Mouse (Mus musculus) CH12.LX (cell line): ENCODE data around the gene Prkch. TPM values are rescaled to one million over a fixed set of nuclear protein-coding genes. Genes with fewer than 3 reads are reported as not detected.

Experiments used
- DNase-seq: peaks from one replicate; pipeline ENCODE4 v3.0.0-alpha.2; 2013; ENCODE audit errors: extremely low read depth
- H3K27ac ChIP-seq: 2 replicates; pipeline ENCODE4 v1.5.1; 2012; ENCODE audit warnings: low read depth, mild to moderate bottlenecking, control low read depth, moderate library complexity; ENCODE audit not compliant: insufficient read depth
- H3K27me3 ChIP-seq: replicated peaks from 2 replicates; pipeline ENCODE3; 2012; ENCODE audit warnings: inconsistent platforms
- H3K36me3 ChIP-seq, 2 experiments: replicated peaks in 1 of 2; 2 replicates each; pipeline versions ENCODE3 to v1.6.1; 2012; ENCODE audit warnings: inconsistent platforms in 1 of 2, low read length in 1 of 2, mild to moderate bottlenecking in 1 of 2, mixed read lengths in 1 of 2, moderate library complexity in 1 of 2; ENCODE audit not compliant: control insufficient read depth in 1 of 2, insufficient read depth in 1 of 2
- H3K4me1 ChIP-seq, 2 experiments: 2 replicates each; pipeline ENCODE4 v1.6.1; 2012; ENCODE audit warnings: inconsistent platforms in 1 of 2, moderate library complexity in 1 of 2; ENCODE audit not compliant: insufficient read depth in 2 of 2, control insufficient read depth in 1 of 2
- H3K4me2 ChIP-seq: 2 replicates; pipeline ENCODE4 v1.6.1; 2012; ENCODE audit warnings: low read depth, mild to moderate bottlenecking, control low read depth; ENCODE audit not compliant: poor library complexity, insufficient read depth, severe bottlenecking
- H3K4me3 ChIP-seq, 3 experiments: fragments of 150-350 bp in 1 of 3; sonication (generic) in 1 of 3; replicated peaks in 1 of 3; 2 replicates each; pipeline versions ENCODE3 to v1.5.1; 2011 to 2012; ENCODE audit warnings: low read depth in 2 of 3, low read length in 2 of 3, mild to moderate bottlenecking in 2 of 3, moderate library complexity in 2 of 3, control low read depth in 1 of 3, improper control_type of control experiment in 1 of 3, inconsistent platforms in 1 of 3, mixed read lengths in 1 of 3; ENCODE audit not compliant: poor library complexity in 1 of 3
- H3K79me2 ChIP-seq: replicated peaks from 2 replicates; pipeline ENCODE4 v1.6.1; 2012; ENCODE audit warnings: mild to moderate bottlenecking, moderate library complexity; ENCODE audit not compliant: control insufficient read depth, poor library complexity, insufficient read depth, severe bottlenecking; ENCODE audit errors: extremely low read depth
- H3K9ac ChIP-seq: 2 replicates; pipeline ENCODE4 v1.6.1; 2012; ENCODE audit warnings: low read depth, mild to moderate bottlenecking, control low read depth, moderate library complexity; ENCODE audit not compliant: insufficient read depth
- H3K9me3 ChIP-seq: replicated peaks from 2 replicates; pipeline ENCODE3; 2012; ENCODE audit warnings: low read length, inconsistent platforms, mixed read lengths
- BHLHE40 ChIP-seq: IDR thresholded peaks from 2 replicates; pipeline ENCODE4 v1.6.1; 2011; ENCODE audit warnings: mild to moderate bottlenecking, low read depth, low read length, improper control_type of control experiment
- CHD2 ChIP-seq: IDR thresholded peaks from 2 replicates; pipeline ENCODE4 v1.6.1; 2011; ENCODE audit warnings: low read length, improper control_type of control experiment
- CTCF ChIP-seq, 2 experiments: IDR thresholded peaks in 1 of 2; conservative IDR thresholded peaks in 1 of 2; 2 replicates each; pipeline ENCODE4 v1.5.1; 2011 to 2012; ENCODE audit warnings: low read depth in 2 of 2, low read length in 2 of 2, improper control_type of control experiment in 1 of 2, inconsistent platforms in 1 of 2, mild to moderate bottlenecking in 1 of 2, moderate library complexity in 1 of 2
- ELF1 ChIP-seq: IDR thresholded peaks from 2 replicates; pipeline ENCODE4 v1.6.1; 2014; ENCODE audit warnings: low read depth, mild to moderate bottlenecking, inconsistent platforms, low read length, improper control_type of control experiment
- EP300 ChIP-seq: IDR thresholded peaks from 2 replicates; pipeline ENCODE4 v1.6.1; 2011; ENCODE audit warnings: low read length, improper control_type of control experiment
- HCFC1 ChIP-seq: IDR thresholded peaks from 2 replicates; pipeline ENCODE4 v1.6.1; 2012; ENCODE audit warnings: low read depth, mild to moderate bottlenecking, inconsistent platforms, low read length, improper control_type of control experiment
- MAFK ChIP-seq: IDR thresholded peaks from 2 replicates; pipeline ENCODE4 v1.6.1; 2011; ENCODE audit warnings: low read length, improper control_type of control experiment; ENCODE audit not compliant: insufficient replicate concordance
- MAX ChIP-seq: IDR thresholded peaks from 2 replicates; pipeline ENCODE4 v1.6.1; 2011; ENCODE audit warnings: low read length, improper control_type of control experiment
- MEF2A ChIP-seq: IDR thresholded peaks from 2 replicates; pipeline ENCODE4 v1.6.1; 2014; ENCODE audit warnings: low read depth, mild to moderate bottlenecking, inconsistent platforms, low read length, improper control_type of control experiment, borderline replicate concordance
- MXI1 ChIP-seq: IDR thresholded peaks from 2 replicates; pipeline ENCODE4 v1.6.1; 2011; ENCODE audit warnings: mild to moderate bottlenecking, low read depth, low read length, improper control_type of control experiment
- MYC ChIP-seq: IDR thresholded peaks from 2 replicates; pipeline ENCODE4 v1.6.1; 2011; ENCODE audit warnings: low read depth, mild to moderate bottlenecking, improper control_type of control experiment, low read length
- NRF1 ChIP-seq: IDR thresholded peaks from 2 replicates; pipeline ENCODE4 v1.6.1; 2014; ENCODE audit warnings: low read depth, mild to moderate bottlenecking, inconsistent platforms, low read length, improper control_type of control experiment, moderate library complexity
- POLR2AphosphoS2 ChIP-seq: IDR thresholded peaks from 2 replicates; pipeline ENCODE4 v1.6.1; 2011; ENCODE audit warnings: low read depth, low read length, improper control_type of control experiment
- RCOR1 ChIP-seq: conservative IDR thresholded peaks from 2 replicates; pipeline ENCODE4 v1.6.1; 2012; ENCODE audit warnings: low read depth, mild to moderate bottlenecking, inconsistent platforms, low read length, improper control_type of control experiment
- SMC3 ChIP-seq: IDR thresholded peaks from 2 replicates; pipeline ENCODE4 v1.6.1; 2011; ENCODE audit warnings: low read depth, low read length, improper control_type of control experiment
- UBTF ChIP-seq: IDR thresholded peaks from 2 replicates; pipeline ENCODE4 v1.6.1; 2012; ENCODE audit warnings: low read depth, mild to moderate bottlenecking, inconsistent platforms, low read length, improper control_type of control experiment, moderate library complexity
- USF1 ChIP-seq: IDR thresholded peaks from 2 replicates; pipeline ENCODE4 v1.6.1; 2014; ENCODE audit warnings: low read depth, mild to moderate bottlenecking, inconsistent platforms, low read length, improper control_type of control experiment
- USF2 ChIP-seq: conservative IDR thresholded peaks from 2 replicates; pipeline ENCODE4 v1.6.1; 2011; ENCODE audit warnings: low read depth, low read length, improper control_type of control experiment
- dilution Hi-C: fragments of 300-500 bp; cut with MboI; formaldehyde crosslinking; loops from 2 replicates; pipeline ENCODE4 v1.14.3; 2020; ENCODE audit warnings: low sequenced_read_pairs; ENCODE audit not compliant: extremely low pct_unique_long_range_greater_than_20kb, extremely low pct_ligation_motif_present
- in situ Hi-C: fragments of 300-500 bp; cut with MboI; formaldehyde crosslinking; loops from 3 replicates; pipeline ENCODE4 v1.14.3; 2019; ENCODE audit warnings: low sequenced_read_pairs, low pct_ligation_motif_present, low pct_unique_long_range_greater_than_20kb, mixed read lengths
- polyA plus RNA-seq: library from polyadenylated mRNA; unstranded; fragments of >175 nt; gene quantifications from 2 replicates; pipeline ENCODE4 v1.2.1, GENCODE M21; 2012; ENCODE audit warnings: low read depth; ENCODE audit not compliant: insufficient read length
- total RNA-seq, 2 experiments: library from RNA; depleted of rRNA; stranded (reverse); fragments of 300-350 nt in 1 of 2; fragments of >200 nt in 1 of 2; gene quantifications; 2 replicates each; pipeline ENCODE4 v1.2.3; 2012 to 2014

Gene Prkch
- total and polyA plus RNA-seq, 3 experiments: 0.76 to 2.3 (median 1.8) TPM

GRCm38 (mm10) chr12:73610831-73611370 is 26.3 kb downstream of the Prkch start (continued):
- TF ChIP-seq CTCF (conservative IDR thresholded peaks at IDR 0.05 in 1 of 2, IDR thresholded peaks at IDR 0.05 in 1 of 2; ENCODE audit: low read depth in 2 of 2, low read length in 2 of 2) (no peak), EP300 (peak; percentile 76), RCOR1 (no peak), USF1 (no peak), NRF1 (0 out of 2 replicates have a peak, but pooled peaks have one; percentile 15), MAFK (no peak), USF2 (no peak), HCFC1 (0 out of 2 replicates have a peak, but pooled peaks have one; percentile 20), MXI1 (peak; percentile 30; the same call in 1 of the 2 replicates), SMC3 (no peak), MYC (no peak), ELF1 (peak; percentile 50; the same call in 1 of the 2 replicates)

GRCm38 (mm10) chr12:73611741-73612140 is 27.1 kb downstream of the Prkch start:
- Histone ChIP-seq H3K9ac (no peak overlapping the region), H3K79me2 (no peaks in the 10 kb centered on the region), H3K4me1 (peaks cover 31 to 70% of the 10 kb centered on the region in 2 experiments), H3K9me3 (no peaks in the 10 kb centered on the region), H3K27ac (no peak overlapping the region), H3K36me3 (no peaks in the 10 kb centered on the region), H3K4me3 (no peak overlapping the region), H3K27me3 (no peaks in the 10 kb centered on the region), H3K4me2 (no peak overlapping the region)
- no peak for DNase-seq
- TF ChIP-seq CHD2 (no peak), MEF2A (no peak), MYC (no peak), MAX (no peak), POLR2AphosphoS2 (no peak), USF2 (no peak), UBTF (no peak), CTCF (conservative IDR thresholded peaks at IDR 0.05 in 1 of 2, IDR thresholded peaks at IDR 0.05 in 1 of 2; ENCODE audit: low read depth in 2 of 2, low read length in 2 of 2) (no peak)
- in situ Hi-C loops: no loop called here
- dilution Hi-C loops: no loop called here

- dilution Hi-C loops (no loop called here), in situ Hi-C loops (no loop called here)
- no peak for DNase-seq
- peaks cover 22 to 61% of the 10 kb centered on the region in 2 experiments for H3K4me1 ChIP-seq
- no peak overlapping the region for H3K4me3 ChIP-seq
- TF ChIP-seq SMC3 (no peak), BHLHE40 (peak; percentile 38; the same call in 1 of the 2 replicates)
- no peak overlapping the region for H3K9ac ChIP-seq
- H3K36me3 ChIP-seq: no peaks in the 10 kb centered on the region
- H3K27me3 ChIP-seq: no peaks in the 10 kb centered on the region
- H3K4me2 ChIP-seq: no peak overlapping the region
- H3K79me2 ChIP-seq: no peaks in the 10 kb centered on the region
- H3K9me3 ChIP-seq: no peaks in the 10 kb centered on the region
- H3K27ac ChIP-seq: no peak overlapping the region
These were observed 28.6 kb downstream of the Prkch start for GRCm38 (mm10) chr12:73613183-73613582.
